Mouse (Mus musculus): ENCODE data around the gene Wdr44.
"Not testable (repeated sequence)": the region's sequence is repeated elsewhere in the genome, so short reads cannot be mapped to it uniquely, and the experiment has no call there.

Wdr44 gene

DNA sequence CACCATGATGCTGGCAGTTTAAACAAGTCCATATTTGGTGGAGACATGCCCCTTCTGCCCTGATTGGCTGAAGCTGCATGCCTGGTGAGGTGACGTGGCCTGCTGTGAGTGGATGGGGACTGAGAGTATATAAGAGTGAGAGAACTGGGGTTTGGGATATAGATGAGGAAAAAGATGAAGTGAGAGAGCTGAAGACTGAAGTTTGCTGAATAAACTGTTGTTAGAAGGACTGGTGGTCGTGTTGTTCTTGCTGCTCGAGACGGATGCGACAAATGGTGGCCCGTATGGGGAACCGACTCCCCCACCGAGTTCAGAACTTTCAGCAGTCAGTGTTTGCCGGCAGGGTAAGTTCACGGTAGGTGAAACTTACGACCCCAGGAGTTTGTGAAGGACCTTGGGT, 140.9 kb downstream of the Wdr44 start:
- not testable (repeated sequence) for DNase-seq (ENCODE audit: low spot score in 2 of 2)

- no peak for DNase-seq (ENCODE audit: low spot score in 2 of 2)
Observed at GRCm38 (mm10) chrX:23840921-23841320, 148.1 kb downstream of the Wdr44 start.

All from natural killer cell, adult 2 months (primary cell).